Mouse (Mus musculus) intestine, embryonic 14.5 days (tissue): ENCODE data around the gene Carmil1. TPM values are rescaled to one million over a fixed set of nuclear protein-coding genes. Genes with fewer than 3 reads are reported as not detected.

Experiments used
- ATAC-seq: fragments of 200-750 bp; cut with Nextera tagmentation; replicated peaks from 2 replicates; pipeline ENCODE4 v1.8.0; 2017; ENCODE audit warnings: low read depth, moderate number of reproducible peaks, moderate TSS enrichment, moderate library complexity; ENCODE audit not compliant: low FRiP score, low TSS enrichment
- DNase-seq: peaks from one replicate; pipeline ENCODE4 v3.0.0-alpha.2; 2018; ENCODE audit warnings: low spot score
- H3K27ac ChIP-seq: fragments of 300-500 bp; sonication (generic); 2 replicates; pipeline ENCODE4 v1.5.1; 2014; ENCODE audit warnings: low read depth, mild to moderate bottlenecking, control low read depth
- H3K27me3 ChIP-seq: fragments of 300-500 bp; sonication (generic); replicated peaks from 2 replicates; pipeline ENCODE4 v1.6.1; 2014; ENCODE audit warnings: low read length, control low read depth; ENCODE audit not compliant: control insufficient read depth, insufficient read depth
- H3K36me3 ChIP-seq: fragments of 300-500 bp; sonication (generic); 2 replicates; pipeline ENCODE4 v1.6.1; 2014; ENCODE audit warnings: low read length, control low read depth; ENCODE audit not compliant: control insufficient read depth, insufficient read depth
- H3K4me1 ChIP-seq: fragments of 300-500 bp; sonication (generic); replicated peaks from 2 replicates; pipeline ENCODE4 v1.6.1; 2014; ENCODE audit warnings: low read length, control low read depth, mixed read lengths; ENCODE audit not compliant: control insufficient read depth, insufficient read depth
- H3K4me2 ChIP-seq: fragments of 300-500 bp; sonication (generic); 2 replicates; pipeline ENCODE4 v1.6.1; 2014; ENCODE audit warnings: low read length
- H3K4me3 ChIP-seq: fragments of 300-500 bp; sonication (generic); 2 replicates; pipeline ENCODE4 v1.5.1; 2014; ENCODE audit warnings: low read depth, low read length, control low read depth, mixed read lengths
- H3K9ac ChIP-seq: fragments of 300-500 bp; sonication (generic); 2 replicates; pipeline ENCODE4 v1.6.1; 2014; ENCODE audit warnings: mild to moderate bottlenecking, low read length
- H3K9me3 ChIP-seq: fragments of 300-500 bp; sonication (generic); 2 replicates; pipeline ENCODE4 v1.6.1; 2016; ENCODE audit warnings: low read length, control low read depth; ENCODE audit not compliant: control insufficient read depth
- WGBS: fragments of 180-500 bp; shearing (Covaris S2); extraction: QIAGEN DNeasy Blood & Tissue Kit; methylation state at CpG from one replicate; pipeline ENCODE4 v1.1.7; 2014; 5-methylcytosine and 5-hydroxymethylcytosine counted together
- polyA plus RNA-seq: library from polyadenylated mRNA; unstranded; fragments of >200 nt; fragmentation: Nextera tagmentation; extraction: Ambion mirVana; gene quantifications from 2 replicates; pipeline ENCODE4 v1.2.1, GENCODE M21; 2014

Carmil1 gene
- polyA plus RNA-seq, 1 experiment from 2014 or later, result 43.5 TPM

GRCm38 (mm10) chr13:24051496-24051895 is 229.1 kb downstream of the Carmil1 start:
- 77% methylated on average over 2 of the region's 2 CpGs for WGBS
- H3K4me3 ChIP-seq, result no peak overlapping the region
- no peaks in the 10 kb centered on the region for H3K9me3 ChIP-seq
- H3K9ac ChIP-seq, result no peak overlapping the region
- ATAC-seq (no peak), DNase-seq (no peak)
- H3K4me1 ChIP-seq, result no peaks in the 10 kb centered on the region
- no peak overlapping the region for H3K4me2 ChIP-seq
- no peak overlapping the region for H3K27ac ChIP-seq
- no peaks in the 10 kb centered on the region for H3K36me3 ChIP-seq
- no peaks in the 10 kb centered on the region for H3K27me3 ChIP-seq

- WGBS, result 46% methylated on average over 5 of the region's 5 CpGs
- no peaks in the 10 kb centered on the region for H3K9me3 ChIP-seq
- ATAC-seq, result no peak
These were observed 230.3 kb downstream of the Carmil1 start for GRCm38 (mm10) chr13:24050330-24050729.

GRCm38 (mm10) chr13:24049267-24050034 is 231.1 kb downstream of the Carmil1 start:
- Histone ChIP-seq H3K4me2 (no peak overlapping the region), H3K4me3 (no peak overlapping the region), H3K27ac (no peak overlapping the region), H3K27me3 (no peaks in the 10 kb centered on the region), H3K9me3 (no peaks in the 10 kb centered on the region), H3K36me3 (no peaks in the 10 kb centered on the region), H3K4me1 (no peaks in the 10 kb centered on the region), H3K9ac (no peak overlapping the region)
- WGBS, result 61% methylated on average over 9 of the region's 9 CpGs
- DNase-seq, result no peak
- ATAC-seq, result no peak

More at GRCm38 (mm10) chr13:24050330-24050729, 230.3 kb downstream of the Carmil1 start:
- no peak for DNase-seq
- no peaks in the 10 kb centered on the region for H3K27me3 ChIP-seq
- H3K4me3 ChIP-seq, result no peak overlapping the region
- H3K9ac ChIP-seq, result no peak overlapping the region
- H3K36me3 ChIP-seq, result no peaks in the 10 kb centered on the region
- H3K4me2 ChIP-seq, result no peak overlapping the region
- no peak overlapping the region for H3K27ac ChIP-seq
- H3K4me1 ChIP-seq, result no peaks in the 10 kb centered on the region

- H3K4me2 ChIP-seq, result no peak overlapping the region
- H3K36me3 ChIP-seq, result peaks cover 8% of the 10 kb centered on the region; the same call in 1 of the 2 replicates
- H3K9ac ChIP-seq, result no peak overlapping the region
- H3K27me3 ChIP-seq, result no peaks in the 10 kb centered on the region
- no peak overlapping the region for H3K27ac ChIP-seq
- ATAC-seq (no peak), DNase-seq (no peak)
- H3K9me3 ChIP-seq, result no peaks in the 10 kb centered on the region
- no peak overlapping the region for H3K4me3 ChIP-seq
- no peaks in the 10 kb centered on the region for H3K4me1 ChIP-seq
- 89% methylated on average over 6 of the region's 6 CpGs for WGBS
These were observed 232.0 kb downstream of the Carmil1 start for GRCm38 (mm10) chr13:24048611-24049010.

- H3K4me1 ChIP-seq, result no peaks in the 10 kb centered on the region
- H3K4me3 ChIP-seq, result no peak overlapping the region
- no peak overlapping the region for H3K9ac ChIP-seq
- H3K36me3 ChIP-seq, result peaks cover 24% of the 10 kb centered on the region
- no peaks in the 10 kb centered on the region for H3K27me3 ChIP-seq
- H3K27ac ChIP-seq, result no peak overlapping the region
- no peaks in the 10 kb centered on the region for H3K9me3 ChIP-seq
- WGBS, result 57% methylated on average over 3 of the region's 3 CpGs
- ATAC-seq, result no peak
- H3K4me2 ChIP-seq, result no peak overlapping the region
- no peak for DNase-seq
These were observed 235.3 kb downstream of the Carmil1 start for GRCm38 (mm10) chr13:24045271-24045670.

GRCm38 (mm10) chr13:24040221-24040620 is 240.4 kb downstream of the Carmil1 start:
- peaks cover 34% of the 10 kb centered on the region for H3K36me3 ChIP-seq
- H3K4me2 ChIP-seq, result no peak overlapping the region
- no peaks in the 10 kb centered on the region for H3K9me3 ChIP-seq
- no peak overlapping the region for H3K27ac ChIP-seq
- H3K4me1 ChIP-seq, result no peaks in the 10 kb centered on the region
- DNase-seq (no peak), ATAC-seq (no peak)
- no peak overlapping the region for H3K4me3 ChIP-seq
- H3K9ac ChIP-seq, result no peak overlapping the region
- no peaks in the 10 kb centered on the region for H3K27me3 ChIP-seq
- WGBS, result 86% methylated on average over 7 of the region's 7 CpGs

GRCm38 (mm10) chr13:24037502-24037901 is 243.1 kb downstream of the Carmil1 start:
- Histone ChIP-seq H3K36me3 (peaks cover 21% of the 10 kb centered on the region), H3K27ac (no peak overlapping the region), H3K4me3 (no peak overlapping the region), H3K9ac (no peak overlapping the region), H3K27me3 (no peaks in the 10 kb centered on the region), H3K4me2 (no peak overlapping the region), H3K9me3 (no peaks in the 10 kb centered on the region), H3K4me1 (no peaks in the 10 kb centered on the region)
- 84% methylated on average over 3 of the region's 3 CpGs for WGBS
- ATAC-seq, result no peak
- no peak for DNase-seq

GRCm38 (mm10) chr13:24036150-24036549 is 244.4 kb downstream of the Carmil1 start:
- no peak for DNase-seq
- Histone ChIP-seq H3K27me3 (no peaks in the 10 kb centered on the region), H3K4me1 (no peaks in the 10 kb centered on the region), H3K9me3 (no peaks in the 10 kb centered on the region), H3K4me2 (no peak overlapping the region), H3K27ac (no peak overlapping the region), H3K4me3 (no peak overlapping the region), H3K9ac (no peak overlapping the region), H3K36me3 (peaks cover 14% of the 10 kb centered on the region)
- no peak for ATAC-seq
- whole genome bisulfite sequencing, result 83% methylated on average over 18 of the region's 18 CpGs
